Mouse (Mus musculus): Measurements from ENCODE around the gene Il9r.
A peak's percentile ranks its signal among the peaks of the same experiment; 100 is the strongest.
"Not testable (repeated sequence)": the region's sequence is repeated elsewhere in the genome, so short reads cannot be mapped to it uniquely, and the experiment has no call there.

Il9r gene

GRCm38 (mm10) chr11:32226124-32226871 lies 26.2 kb upstream of the Il9r start, which contains the start of gene Mpg:
TSS of gene Mpg (plus strand) at chr11:32226505.
- DNase-seq = peak; percentile 76 to 78

GRCm38 (mm10) chr11:32225222-32226104 lies 25.4 kb upstream of the Il9r start:
- DNase-seq = no peak

- DNase-seq = no peak
Observed at GRCm38 (mm10) chr11:32224468-32225139, 24.5 kb upstream of the Il9r start.

GRCm38 (mm10) chr11:32223297-32223967 lies 23.4 kb upstream of the Il9r start:
- no peak for DNase-seq

- no peak for DNase-seq
Observed at GRCm38 (mm10) chr11:32222570-32223194, 22.6 kb upstream of the Il9r start.

- DNase-seq = no peak
Observed at GRCm38 (mm10) chr11:32221951-32222409, 21.9 kb upstream of the Il9r start, which contains the start of gene Rhbdf1. TSS of gene Rhbdf1 (minus strand) at chr11:32222300.

GRCm38 (mm10) chr11:32221225-32221950 lies 21.3 kb upstream of the Il9r start:
- DNase-seq = no peak

GRCm38 (mm10) chr11:32220607-32221224 lies 20.6 kb upstream of the Il9r start:
- no peak for DNase-seq

GRCm38 (mm10) chr11:32219287-32219686 lies 19.2 kb upstream of the Il9r start:
- no peak for DNase-seq

GRCm38 (mm10) chr11:32218501-32219050 lies 18.5 kb upstream of the Il9r start:
- no peak for DNase-seq

GRCm38 (mm10) chr11:32216851-32217250 lies 16.8 kb upstream of the Il9r start:
- DNase-seq = peak in 1 of 2 experiments; percentile 26

GRCm38 (mm10) chr11:32215372-32216162 lies 15.5 kb upstream of the Il9r start:
- no peak for DNase-seq

- no peak for DNase-seq
Observed at GRCm38 (mm10) chr11:32210623-32211022, 10.5 kb upstream of the Il9r start.

GRCm38 (mm10) chr11:32205058-32205873 lies 5.2 kb upstream of the Il9r start, which contains the start of gene Snrnp25:
TSS of gene Snrnp25 (plus strand) at chr11:32205415.
- DNase-seq = peak; percentile 96 to 97

GRCm38 (mm10) chr11:32201922-32202685 lies 2.0 kb upstream of the Il9r start:
- DNase-seq = no peak

- DNase-seq = not testable (repeated sequence)
Observed at GRCm38 (mm10) chr11:32200992-32201391, 913 bp upstream of the Il9r start.

GRCm38 (mm10) chr11:32199230-32199629 lies 849 bp downstream of the Il9r start:
- peak in 1 of 2 experiments; percentile 47 for DNase-seq

Measured in thymus, adult 18-20 months (tissue).